In genomic region chr7:145114660-145115059, GRCm38 (mm10) we compare ENCODE assay signal across 8 mouse cellular contexts.
A peak's percentile ranks its signal among the peaks of the same experiment; 100 is the strongest.
DNase-seq lines count a peak whose midpoint lies in the region; ATAC-seq lines count a peak whose summit lies in the region.

No protein-coding gene starts in this region.

- intact Hi-C loops in left cerebral cortex, postnatal 4 days (cut with DNase I) = no loop called here
- intact Hi-C loops in left cerebral cortex, postnatal 36 days (cut with DNase I) = no loop called here

- DNase-seq in CD4-positive, CD25-positive, alpha-beta regulatory T cell, adult 2 months (ENCODE audit: low read depth, low spot score) = peak; percentile 51
- peak; percentile 25 for DNase-seq in left cerebral cortex, postnatal 4 days
- no peak for DNase-seq in left cerebral cortex, postnatal 36 days (ENCODE audit: low spot score in 2 of 2)
- peak; percentile 44 for DNase-seq in embryo, embryonic 9.5 days (ENCODE audit: extremely low spot score)
- DNase-seq in lung, postnatal 14 days = peak; percentile 69
- no peak for DNase-seq in urinary bladder, postnatal 36 days (ENCODE audit: low spot score in 2 of 2)
- DNase-seq in gastrocnemius, postnatal 4 days (ENCODE audit: low spot score in 2 of 2) = no peak

- ATAC-seq in CD4-positive, CD25-positive, alpha-beta regulatory T cell, adult 4 months = no peak

Comparison
In these comparisons a context has a peak if more than half of its experiments do, and no peak if none do; other contexts are left out.
1. DNase-seq: peak in CD4-positive, CD25-positive, alpha-beta regulatory T cell, adult 2 months (single experiment), left cerebral cortex, postnatal 4 days (single experiment), embryo, embryonic 9.5 days (single experiment) and lung, postnatal 14 days (single experiment); none in left cerebral cortex, postnatal 36 days (0 of 2), urinary bladder, postnatal 36 days (0 of 2) and gastrocnemius, postnatal 4 days (0 of 2).